In the genomic region with DNA sequence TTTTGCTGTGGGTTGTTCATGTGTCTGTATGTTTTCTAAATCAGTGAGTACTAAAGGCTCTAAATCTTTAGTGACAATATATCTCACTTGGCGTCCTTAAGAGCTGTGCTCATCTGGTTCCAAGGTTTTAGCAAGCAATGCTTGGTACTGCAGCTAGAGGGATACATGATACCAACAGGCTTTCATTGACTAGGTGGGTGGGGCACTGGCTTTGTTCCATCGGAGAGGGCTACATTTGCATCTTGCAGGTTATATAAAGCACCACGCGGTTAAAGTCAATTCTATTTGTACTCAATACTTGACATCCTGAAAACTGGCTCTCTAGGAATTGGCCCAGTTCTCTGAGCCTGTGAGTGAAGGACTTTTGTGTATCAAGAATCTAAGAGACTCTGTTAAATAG, we compare ENCODE assay signal across 14 mouse cellular contexts.
A peak's percentile ranks its signal among the peaks of the same experiment; 100 is the strongest.
DNase-seq lines count a peak whose midpoint lies in the region; ATAC-seq and TF ChIP-seq lines count a peak whose summit lies in the region.
"Had no signal": no experiment of that assay in that cellular context is flagged by ENCODE, and none has a peak within 500 bp of the region (broad histone marks: within the 10 kb centered on the region; RNA-seq: fewer than 3 reads in every experiment).

No protein-coding gene starts in this region.

- peak; percentile 85 for ATAC-seq in frontal cortex, adult (ENCODE audit: low TSS enrichment)
- no peak for ATAC-seq in limb, embryonic 14.5 days (ENCODE audit: low FRiP score, low read depth)
- no peak for ATAC-seq in forebrain, embryonic 16.5 days
- ATAC-seq: inflammation-experienced regulatory T-cells, adult 6 months had no signal

- no peaks in the 10 kb centered on the region for H3K9me3 ChIP-seq in limb, embryonic 14.5 days (ENCODE audit: control insufficient read depth, low read length)
- no peaks in the 10 kb centered on the region for H3K9me3 ChIP-seq in limb, embryonic 10.5 days (replicated peaks)
- H3K9me3 ChIP-seq in forebrain, embryonic 16.5 days (ENCODE audit: control insufficient read depth, low read length): no peaks in the 10 kb centered on the region
- H3K9me3 ChIP-seq: heart, embryonic 15.5 days; megakaryocyte, embryonic 14.5 days had no signal

- TF ChIP-seq POLR2A in limb, embryonic 14.5 days (IDR thresholded peaks at IDR 0.05; ENCODE audit: borderline replicate concordance, extremely low read depth, insufficient read depth, insufficient read length): no peak

- no peaks in the 10 kb centered on the region for H3K36me3 ChIP-seq in limb, embryonic 14.5 days (ENCODE audit: control insufficient read depth, insufficient read depth, low read length)
- H3K36me3 ChIP-seq in limb, embryonic 10.5 days: no peaks in the 10 kb centered on the region
- H3K36me3 ChIP-seq in forebrain, embryonic 16.5 days (ENCODE audit: control insufficient read depth, insufficient read depth): no peaks in the 10 kb centered on the region
- H3K36me3 ChIP-seq: heart, embryonic 15.5 days had no signal

- H3K9ac ChIP-seq in limb, embryonic 14.5 days (ENCODE audit: low read depth, low read length, severe bottlenecking): no peak overlapping the region
- no peak overlapping the region for H3K9ac ChIP-seq in forebrain, embryonic 16.5 days (replicated peaks; ENCODE audit: low read depth, low read length)
- H3K9ac ChIP-seq: heart, embryonic 15.5 days; liver, embryonic 14.5 days had no signal

- H3K4me3 ChIP-seq in limb, embryonic 14.5 days (replicated peaks; ENCODE audit: low read length): no peak overlapping the region
- no peak overlapping the region for H3K4me3 ChIP-seq in limb, embryonic 10.5 days
- H3K4me3 ChIP-seq in forebrain, embryonic 16.5 days (replicated peaks; ENCODE audit: low read length): no peak overlapping the region
- H3K4me3 ChIP-seq: heart, embryonic 15.5 days; megakaryocyte, embryonic 14.5 days had no signal

- WGBS in limb, embryonic 14.5 days: 69% methylated on average over 4 of the region's 4 CpGs
- 66% methylated on average over 4 of the region's 4 CpGs for WGBS in limb, embryonic 10.5 days
- WGBS in forebrain, embryonic 16.5 days: 47% methylated on average over 4 of the region's 4 CpGs

- no peaks in the 10 kb centered on the region for H3K27me3 ChIP-seq in limb, embryonic 14.5 days (ENCODE audit: control insufficient read depth, insufficient read depth, low read length)
- no peaks in the 10 kb centered on the region for H3K27me3 ChIP-seq in limb, embryonic 10.5 days (ENCODE audit: low read depth, poor library complexity, severe bottlenecking)
- H3K27me3 ChIP-seq in forebrain, embryonic 16.5 days (replicated peaks; ENCODE audit: control insufficient read depth, insufficient read depth, low read length): no peaks in the 10 kb centered on the region
- H3K27me3 ChIP-seq: heart, embryonic 15.5 days; megakaryocyte, embryonic 14.5 days had no signal

- DNase-seq in frontal cortex, postnatal 14 days (ENCODE audit: low spot score in 2 of 2): no peak
- peak; percentile 11 for DNase-seq in limb, embryonic 14.5 days (ENCODE audit: low spot score)
- DNase-seq in limb, embryonic 10.5 days (ENCODE audit: low spot score): no peak
- DNase-seq in brain, adult 2 months (ENCODE audit: low read depth, low spot score): peak; percentile 81
- DNase-seq in skeletal muscle tissue, adult 2 months (ENCODE audit: low read depth, low spot score): peak; percentile 57
- no peak for DNase-seq in yolk sac, embryonic 10.5 days (ENCODE audit: low spot score)
- DNase-seq: adrenal gland, adult 2 months; retina, postnatal 1 day had no signal

- H3K27ac ChIP-seq in limb, embryonic 14.5 days (replicated peaks; ENCODE audit: low read depth, low read length): no peak overlapping the region
- no peak overlapping the region for H3K27ac ChIP-seq in limb, embryonic 10.5 days
- no peak overlapping the region for H3K27ac ChIP-seq in forebrain, embryonic 16.5 days (ENCODE audit: low read length)
- H3K27ac ChIP-seq: heart, embryonic 15.5 days; liver, embryonic 14.5 days had no signal

- no peak overlapping the region for H3K4me2 ChIP-seq in limb, embryonic 14.5 days (replicated peaks; ENCODE audit: low read depth, low read length, severe bottlenecking)
- H3K4me2 ChIP-seq in forebrain, embryonic 16.5 days (ENCODE audit: low read length): no peak overlapping the region
- H3K4me2 ChIP-seq: heart, embryonic 15.5 days had no signal

- no peaks in the 10 kb centered on the region for H3K4me1 ChIP-seq in limb, embryonic 14.5 days (ENCODE audit: control insufficient read depth, insufficient read depth, low read length)
- no peaks in the 10 kb centered on the region for H3K4me1 ChIP-seq in limb, embryonic 10.5 days
- peaks cover 2% of the 10 kb centered on the region; the same call in 1 of the 2 replicates for H3K4me1 ChIP-seq in forebrain, embryonic 16.5 days (replicated peaks; ENCODE audit: control insufficient read depth, insufficient read depth, low read length)
- H3K4me1 ChIP-seq: heart, embryonic 15.5 days; megakaryocyte, embryonic 14.5 days had no signal

Comparison
In these comparisons a context has a peak if more than half of its experiments do, and no peak if none do; other contexts are left out.
1. DNase-seq: peak in limb, embryonic 14.5 days (single experiment), brain, adult 2 months (single experiment) and skeletal muscle tissue, adult 2 months (single experiment); none in frontal cortex, postnatal 14 days (0 of 2), limb, embryonic 10.5 days (single experiment) and yolk sac, embryonic 10.5 days (single experiment).